Mouse (Mus musculus) kidney, embryonic 14.5 days (tissue): ENCODE data around the gene Pank3. TPM values are rescaled to one million over a fixed set of nuclear protein-coding genes. Genes with fewer than 3 reads are reported as not detected.

Source experiments
- ATAC-seq: fragments of 200-750 bp; cut with Nextera tagmentation; 2 replicates; pipeline ENCODE4 v1.8.0; 2017; ENCODE audit warnings: moderate number of reproducible peaks, mild to moderate bottlenecking, moderate TSS enrichment, moderate library complexity; ENCODE audit not compliant: low FRiP score, low TSS enrichment
- H3K27ac ChIP-seq: fragments of 300-500 bp; sonication (generic); 2 replicates; pipeline ENCODE4 v1.5.1; 2014; ENCODE audit warnings: low read depth, mild to moderate bottlenecking, low read length, moderate library complexity, mixed read lengths
- H3K27me3 ChIP-seq: fragments of 300-500 bp; sonication (generic); 2 replicates; pipeline ENCODE4 v1.6.1; 2014; ENCODE audit warnings: mild to moderate bottlenecking, low read length; ENCODE audit not compliant: control insufficient read depth, insufficient read depth
- H3K36me3 ChIP-seq: fragments of 300-500 bp; sonication (generic); 2 replicates; pipeline ENCODE4 v1.6.1; 2014; ENCODE audit warnings: low read length, mixed read lengths; ENCODE audit not compliant: control insufficient read depth, insufficient read depth
- H3K4me1 ChIP-seq: fragments of 300-500 bp; sonication (generic); 2 replicates; pipeline ENCODE4 v1.6.1; 2014; ENCODE audit warnings: low read length, mixed read lengths; ENCODE audit not compliant: control insufficient read depth, insufficient read depth
- H3K4me2 ChIP-seq: fragments of 300-500 bp; sonication (generic); replicated peaks from 2 replicates; pipeline ENCODE4 v1.6.1; 2014; ENCODE audit warnings: low read depth, mild to moderate bottlenecking, low read length
- H3K4me3 ChIP-seq: fragments of 300-500 bp; sonication (generic); 2 replicates; pipeline ENCODE4 v1.5.1; 2014; ENCODE audit warnings: mild to moderate bottlenecking, low read length
- H3K9ac ChIP-seq: fragments of 300-500 bp; sonication (generic); 2 replicates; pipeline ENCODE4 v1.6.1; 2014; ENCODE audit warnings: low read depth, mild to moderate bottlenecking, low read length, moderate library complexity
- H3K9me3 ChIP-seq: fragments of 300-500 bp; sonication (generic); 2 replicates; pipeline ENCODE4 v1.6.1; 2016; ENCODE audit warnings: low read length; ENCODE audit not compliant: control insufficient read depth
- WGBS: fragments of 180-500 bp; shearing (Covaris S2); extraction: QIAGEN DNeasy Blood & Tissue Kit; methylation state at CpG from one replicate; pipeline ENCODE4 v1.1.7; 2014; 5-methylcytosine and 5-hydroxymethylcytosine counted together
- polyA plus RNA-seq: library from polyadenylated mRNA; unstranded; fragments of >200 nt; fragmentation: Nextera tagmentation; extraction: Ambion mirVana; gene quantifications from 2 replicates; pipeline ENCODE4 v1.2.1, GENCODE M21; 2014

Gene Pank3
- polyA plus RNA-seq = 13.9 and 22.8 TPM in 2 replicates

DNA sequence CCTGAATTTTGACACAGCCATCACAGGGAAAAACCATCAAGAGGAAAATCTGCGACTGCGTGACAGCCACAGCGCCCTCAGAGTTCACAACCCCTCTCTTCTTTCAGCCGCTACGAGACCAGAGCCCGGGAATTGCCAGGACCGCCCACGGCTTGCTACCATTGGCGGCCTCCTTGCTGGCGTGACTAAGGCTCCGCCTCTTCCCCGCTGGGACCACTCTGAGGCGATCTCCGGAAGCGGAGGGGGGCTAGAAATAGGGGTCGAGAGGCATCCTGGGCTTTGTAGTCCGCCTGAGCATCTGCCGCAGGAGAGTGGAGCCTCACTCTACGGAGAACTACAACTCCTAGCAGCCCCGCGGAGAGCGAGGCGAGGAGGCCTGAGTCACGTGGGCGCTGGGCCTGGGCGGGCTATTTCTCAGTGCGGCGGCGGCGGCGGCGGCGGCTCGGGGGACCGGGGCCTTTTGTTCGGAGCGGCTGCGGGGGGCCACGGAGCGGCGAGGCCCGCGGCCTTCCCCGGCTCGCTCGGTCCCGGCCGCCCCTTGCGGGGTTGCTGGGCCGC, at the start of gene Pank3:
TSS of gene Pank3 (plus strand) at position 297 of the 558 bp plus-strand sequence.
- no peaks in the 10 kb centered on the region for H3K9me3 ChIP-seq
- peak within 1 kb of the TSS; percentile 88 for H3K27ac ChIP-seq
- peak; percentile 100 for ATAC-seq
- H3K4me1 ChIP-seq = peaks cover 9% of the 10 kb centered on the region
- H3K36me3 ChIP-seq = peaks cover 3% of the 10 kb centered on the region; the same call in 1 of the 2 replicates
- 1% methylated on average over 34 of the region's 50 CpGs for WGBS
- H3K27me3 ChIP-seq = no peaks in the 10 kb centered on the region
- H3K9ac ChIP-seq = peak within 1 kb of the TSS; percentile 96
- H3K4me3 ChIP-seq = peak within 1 kb of the TSS; percentile 83
- peak within 1 kb of the TSS; percentile 86 for H3K4me2 ChIP-seq

DNA sequence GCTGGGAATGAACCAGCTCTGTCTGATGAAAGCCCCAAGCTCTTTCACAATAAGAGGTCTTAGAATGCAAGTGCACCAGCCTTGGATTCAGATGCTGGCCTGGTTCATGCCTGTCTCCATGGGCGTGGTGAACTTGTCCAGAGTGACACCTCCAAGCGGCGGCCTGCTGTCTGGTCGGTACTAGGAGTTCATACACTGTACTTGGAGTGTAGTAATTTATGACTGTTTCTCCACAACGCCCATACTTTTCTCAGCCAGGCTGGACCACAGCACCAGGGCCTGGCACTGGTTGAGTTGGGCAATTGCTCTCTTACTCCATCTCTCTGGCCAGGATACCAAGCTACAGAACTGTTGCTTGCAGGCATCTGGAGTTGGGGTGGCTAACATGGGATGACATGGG, 45.4 kb upstream of the Pank3 start:
- H3K27me3 ChIP-seq = no peaks in the 10 kb centered on the region
- H3K9me3 ChIP-seq = no peaks in the 10 kb centered on the region
- 76% methylated on average over 5 of the region's 5 CpGs for WGBS
- no peak overlapping the region for H3K27ac ChIP-seq
- no peaks in the 10 kb centered on the region for H3K4me1 ChIP-seq
- no peak overlapping the region for H3K9ac ChIP-seq
- H3K36me3 ChIP-seq = no peaks in the 10 kb centered on the region
- H3K4me2 ChIP-seq = no peak overlapping the region
- no peak for ATAC-seq
- H3K4me3 ChIP-seq = no peak overlapping the region

DNA sequence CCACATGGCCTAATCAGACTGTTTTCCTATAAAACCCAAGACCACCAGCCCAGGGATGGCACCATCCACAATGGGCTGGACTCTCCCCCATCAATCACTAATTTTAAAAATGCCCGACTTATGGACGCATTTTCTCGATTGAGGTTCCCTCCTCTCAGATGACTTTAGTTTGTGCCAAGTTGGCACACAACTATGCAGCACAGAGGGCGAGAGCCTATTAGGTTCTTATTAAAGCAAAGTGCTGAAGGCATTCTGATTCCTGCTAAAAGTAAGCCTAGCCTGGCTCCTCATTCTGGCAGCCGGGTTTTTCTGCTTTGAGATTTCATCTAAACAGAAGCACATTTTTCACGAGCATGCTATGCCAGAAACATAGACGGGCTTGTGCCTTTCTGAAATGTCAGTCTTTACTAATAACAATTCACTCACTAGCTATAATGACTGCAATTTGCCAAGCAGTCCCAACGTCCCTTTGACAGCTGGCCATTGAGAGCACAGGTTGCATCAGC, 42.9 kb upstream of the Pank3 start:
- H3K4me2 ChIP-seq = no peak overlapping the region
- H3K27me3 ChIP-seq = no peaks in the 10 kb centered on the region
- 85% methylated on average over 8 of the region's 8 CpGs for WGBS
- no peak overlapping the region for H3K9ac ChIP-seq
- no peaks in the 10 kb centered on the region for H3K9me3 ChIP-seq
- no peaks in the 10 kb centered on the region for H3K36me3 ChIP-seq
- H3K4me3 ChIP-seq = no peak overlapping the region
- no peak for ATAC-seq
- H3K4me1 ChIP-seq = no peaks in the 10 kb centered on the region
- H3K27ac ChIP-seq = no peak overlapping the region

DNA sequence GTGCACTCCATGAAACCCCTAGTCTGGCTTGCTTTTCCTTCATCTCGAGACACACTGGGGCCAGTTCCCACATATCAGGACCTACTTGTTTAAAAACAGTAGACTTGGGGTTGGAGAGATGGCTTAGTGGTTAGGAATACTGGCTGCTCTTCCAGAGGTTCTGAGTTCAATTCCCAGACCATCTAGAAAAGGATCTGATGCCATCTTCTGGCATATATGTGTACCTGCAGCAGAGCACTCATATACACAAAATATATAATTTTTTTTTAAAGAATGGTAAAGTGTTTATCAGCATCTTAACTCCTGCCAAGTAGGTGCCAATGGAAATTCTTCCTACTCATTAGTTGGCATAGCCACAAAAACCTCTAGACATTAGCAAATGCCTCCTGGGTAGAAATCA, 41.1 kb upstream of the Pank3 start:
- WGBS = 95% methylated on average over 1 of the region's 1 CpGs
- ATAC-seq = no peak
- Histone ChIP-seq H3K4me2 (no peak overlapping the region), H3K27me3 (no peaks in the 10 kb centered on the region), H3K4me3 (no peak overlapping the region), H3K9me3 (no peaks in the 10 kb centered on the region), H3K27ac (no peak overlapping the region), H3K36me3 (no peaks in the 10 kb centered on the region), H3K9ac (no peak overlapping the region), H3K4me1 (no peaks in the 10 kb centered on the region)

DNA sequence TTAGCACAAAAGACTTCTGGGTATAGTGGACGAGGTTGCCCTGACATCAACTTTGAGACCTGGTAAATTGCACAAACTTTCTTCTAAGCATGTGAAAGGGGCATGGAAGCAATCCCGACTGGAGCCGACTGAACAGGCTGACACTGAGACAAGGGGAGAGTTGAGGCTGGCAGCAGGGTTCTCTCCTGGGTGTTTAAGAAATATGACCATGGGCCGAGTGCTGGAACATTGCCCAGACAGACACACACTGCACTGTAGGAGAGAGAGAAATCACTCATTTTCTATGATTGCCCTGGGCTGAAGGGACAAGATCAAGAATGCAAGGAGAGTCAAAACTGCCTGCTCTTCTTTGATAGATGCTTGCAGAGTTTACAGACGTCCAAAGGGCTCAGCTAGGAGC, 40.1 kb upstream of the Pank3 start:
- H3K4me3 ChIP-seq = no peak overlapping the region
- no peak for ATAC-seq
- H3K4me2 ChIP-seq = no peak overlapping the region
- H3K27me3 ChIP-seq = no peaks in the 10 kb centered on the region
- H3K4me1 ChIP-seq = no peaks in the 10 kb centered on the region
- H3K27ac ChIP-seq = no peak overlapping the region
- WGBS = 50% methylated on average over 5 of the region's 5 CpGs
- H3K9ac ChIP-seq = no peak overlapping the region
- H3K9me3 ChIP-seq = no peaks in the 10 kb centered on the region
- no peaks in the 10 kb centered on the region for H3K36me3 ChIP-seq

DNA sequence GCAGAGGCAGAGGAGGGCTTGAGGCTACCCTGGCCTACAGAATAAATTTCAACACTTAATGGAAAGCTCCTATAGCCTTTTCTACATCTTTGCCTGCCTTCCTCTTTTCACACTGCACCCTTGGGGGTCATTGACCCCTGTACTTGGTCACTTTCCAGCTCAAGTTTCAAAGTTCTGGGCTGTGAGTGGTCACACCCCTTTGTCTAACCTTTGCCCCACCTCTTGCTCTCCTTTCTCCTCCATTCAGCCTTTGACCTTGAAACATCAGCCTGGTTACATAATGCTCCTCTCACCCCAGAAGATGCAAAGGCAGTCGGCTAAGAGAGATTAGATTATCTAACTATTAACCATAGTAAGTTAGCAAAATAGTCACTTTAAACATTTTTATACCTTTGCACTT, 36.9 kb upstream of the Pank3 start:
- no peak overlapping the region for H3K4me3 ChIP-seq
- no peaks in the 10 kb centered on the region for H3K27me3 ChIP-seq
- H3K9me3 ChIP-seq = no peaks in the 10 kb centered on the region
- no peak overlapping the region for H3K27ac ChIP-seq
- H3K36me3 ChIP-seq = no peaks in the 10 kb centered on the region
- H3K4me1 ChIP-seq = no peaks in the 10 kb centered on the region
- 59% methylated on average over 1 of the region's 1 CpGs for WGBS
- no peak overlapping the region for H3K9ac ChIP-seq
- ATAC-seq = no peak
- no peak overlapping the region for H3K4me2 ChIP-seq

DNA sequence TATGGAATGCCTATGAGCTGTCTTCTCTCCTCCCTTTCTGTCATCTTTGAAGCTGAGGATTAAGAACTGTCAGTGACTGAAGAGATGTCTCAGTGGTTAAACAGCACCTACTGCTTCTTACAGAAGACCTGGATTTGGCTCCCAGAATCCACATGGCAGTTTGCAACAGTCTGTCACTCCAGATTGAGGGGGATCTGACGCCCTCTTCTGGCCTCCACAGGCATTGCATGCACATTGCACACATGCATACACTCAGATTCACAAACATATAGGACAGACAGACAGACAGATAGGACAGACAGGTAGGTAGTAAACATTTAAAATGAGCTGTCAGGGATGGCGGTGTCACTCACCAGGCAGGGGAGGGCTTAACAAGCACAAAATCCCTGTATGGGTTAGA, 32.5 kb upstream of the Pank3 start:
- Histone ChIP-seq H3K4me3 (no peak overlapping the region), H3K4me1 (no peaks in the 10 kb centered on the region), H3K27me3 (no peaks in the 10 kb centered on the region), H3K36me3 (no peaks in the 10 kb centered on the region), H3K4me2 (no peak overlapping the region), H3K27ac (no peak overlapping the region), H3K9me3 (no peaks in the 10 kb centered on the region), H3K9ac (no peak overlapping the region)
- no peak for ATAC-seq
- 66% methylated on average over 2 of the region's 2 CpGs for WGBS

DNA sequence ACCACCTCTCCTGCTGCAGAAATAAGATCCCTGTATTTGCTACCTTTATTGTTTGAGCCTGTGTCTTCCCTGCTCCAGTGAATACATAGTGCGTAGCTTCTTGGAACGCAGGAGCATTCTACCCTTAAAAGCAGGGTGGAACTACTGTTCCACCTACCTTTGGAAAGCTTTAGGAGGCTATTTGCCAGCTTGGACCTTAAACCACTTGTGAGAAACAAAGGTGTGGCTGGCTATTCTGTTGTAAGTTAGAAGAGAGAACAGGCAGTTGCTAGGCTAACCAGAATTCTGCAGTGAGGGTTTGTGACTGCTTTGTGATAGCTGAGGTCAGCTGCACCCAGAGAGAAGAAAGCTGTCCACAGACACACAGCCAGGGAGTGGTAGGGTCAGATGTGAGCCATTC, 32.0 kb upstream of the Pank3 start:
- Histone ChIP-seq H3K27ac (no peak overlapping the region), H3K27me3 (no peaks in the 10 kb centered on the region), H3K4me1 (no peaks in the 10 kb centered on the region), H3K4me3 (no peak overlapping the region), H3K9ac (no peak overlapping the region), H3K4me2 (no peak overlapping the region), H3K9me3 (no peaks in the 10 kb centered on the region), H3K36me3 (no peaks in the 10 kb centered on the region)
- 100% methylated on average over 2 of the region's 2 CpGs for WGBS
- ATAC-seq = no peak

DNA sequence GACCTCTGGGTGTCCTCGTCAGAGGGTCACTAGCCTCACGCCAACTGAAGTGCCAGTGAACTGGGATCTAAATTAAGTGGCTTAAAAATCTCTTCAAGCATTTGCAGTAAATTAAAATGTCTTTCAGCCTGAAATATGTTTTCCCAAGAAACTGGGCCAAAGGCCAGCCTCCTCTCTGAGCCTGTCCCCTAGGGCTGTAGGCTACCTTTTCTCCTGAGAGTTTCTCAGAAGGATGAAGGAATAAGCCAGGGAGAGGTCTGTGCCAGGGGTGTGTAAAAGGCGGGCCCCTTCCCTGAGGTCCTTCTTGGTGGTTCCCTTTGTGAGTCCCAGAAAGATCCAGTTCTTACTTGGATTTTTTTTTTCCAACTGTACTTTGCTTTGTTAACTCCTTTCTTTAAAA, 31.2 kb upstream of the Pank3 start:
- H3K4me2 ChIP-seq = no peak overlapping the region
- no peaks in the 10 kb centered on the region for H3K36me3 ChIP-seq
- no peak overlapping the region for H3K4me3 ChIP-seq
- 58% methylated on average over 3 of the region's 3 CpGs for WGBS
- no peak overlapping the region for H3K27ac ChIP-seq
- ATAC-seq = no peak
- H3K9me3 ChIP-seq = no peaks in the 10 kb centered on the region
- no peak overlapping the region for H3K9ac ChIP-seq
- no peaks in the 10 kb centered on the region for H3K27me3 ChIP-seq
- H3K4me1 ChIP-seq = no peaks in the 10 kb centered on the region
